Mouse (Mus musculus): ENCODE data around the gene Cysrt1.

DNA sequence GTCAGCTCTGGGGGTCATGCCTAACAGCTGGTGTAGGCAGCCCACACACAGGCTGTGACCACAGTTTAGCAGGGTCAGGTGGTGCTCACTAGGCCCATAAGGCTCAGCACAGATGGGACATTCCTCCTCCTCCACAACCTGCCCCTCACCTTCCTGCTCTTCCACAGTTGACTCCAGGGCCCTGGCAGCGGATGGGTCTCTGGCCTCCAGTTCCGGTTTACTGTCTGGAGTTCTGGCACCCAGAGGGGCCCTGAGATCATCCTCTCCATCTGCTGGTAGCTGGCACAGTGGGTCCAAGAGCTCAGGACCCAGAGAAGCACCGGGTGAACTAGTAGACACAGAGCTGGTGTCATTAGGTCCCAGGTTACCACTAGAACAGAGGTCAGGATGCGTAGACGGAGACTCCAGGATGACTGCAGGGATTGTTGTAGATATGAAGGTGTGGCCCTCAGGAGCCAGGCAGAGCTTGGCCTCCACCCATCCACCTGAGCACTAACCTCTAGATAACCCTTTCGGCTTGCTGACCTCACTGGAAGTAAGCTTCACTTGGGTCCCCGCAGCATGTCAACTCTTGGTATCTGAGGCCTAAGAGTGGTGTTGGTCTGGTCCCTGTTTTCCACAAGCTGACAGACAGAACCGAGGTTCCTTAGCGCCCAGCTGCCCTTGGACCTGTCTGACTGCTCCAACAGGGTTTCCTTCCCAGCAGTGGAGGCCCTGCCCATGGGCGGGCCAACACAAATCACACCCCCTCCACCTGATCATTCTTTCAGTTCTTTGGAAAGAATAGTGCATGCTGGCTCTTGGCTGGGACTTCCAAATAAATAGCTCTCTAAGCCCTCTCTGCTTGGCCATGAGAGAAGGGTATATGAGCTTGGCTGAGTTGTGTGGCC, 4.2 kb upstream of the Cysrt1 start, which contains the start of gene AL732309.1:
- no peak for TF ChIP-seq CTCF (IDR thresholded peaks at IDR 0.05; ENCODE audit: low read depth, low read length)
- TF ChIP-seq POLR2A (IDR thresholded peaks at IDR 0.05; ENCODE audit: borderline replicate concordance, low read depth, low read length), result no peak
